Mouse (Mus musculus): Measurements from ENCODE around the gene Fbxo40. TPM values are rescaled to one million over a fixed set of nuclear protein-coding genes. Genes with fewer than 3 reads are reported as not detected.

Fbxo40 gene
- polyA plus RNA-seq, 1 experiment from 2014 or later: 0.15 TPM

Other genes starting within 250 kb of the Fbxo40 start
- gene Slc15a2, start 205.5 kb downstream of the Fbxo40 start, polyA plus RNA-seq (2015; fragmentation: Nextera tagmentation; extraction: Ambion mirVana): 2.9 and 4.3 TPM in 2 replicates
- 58.6 and 62.2 TPM in 2 replicates for gene Iqcb1, start 162.1 kb downstream of the Fbxo40 start, polyA plus RNA-seq (2015; fragmentation: Nextera tagmentation; extraction: Ambion mirVana)
- 2.2 and 3.2 TPM in 2 replicates for gene Eaf2, start 115.5 kb downstream of the Fbxo40 start, polyA plus RNA-seq (2015; fragmentation: Nextera tagmentation; extraction: Ambion mirVana)
- 128 and 135 TPM in 2 replicates for gene Golgb1, start 115.3 kb downstream of the Fbxo40 start, polyA plus RNA-seq (2015; fragmentation: Nextera tagmentation; extraction: Ambion mirVana)
- gene Hcls1, start 55.5 kb downstream of the Fbxo40 start, polyA plus RNA-seq (2015; fragmentation: Nextera tagmentation; extraction: Ambion mirVana): 4.6 and 5.5 TPM in 2 replicates
- gene Polq, start 21.3 kb upstream of the Fbxo40 start, polyA plus RNA-seq (2015; fragmentation: Nextera tagmentation; extraction: Ambion mirVana): 7.6 and 8.6 TPM in 2 replicates